22 mouse cellular contexts compared by ENCODE assay signal in the genomic region with DNA sequence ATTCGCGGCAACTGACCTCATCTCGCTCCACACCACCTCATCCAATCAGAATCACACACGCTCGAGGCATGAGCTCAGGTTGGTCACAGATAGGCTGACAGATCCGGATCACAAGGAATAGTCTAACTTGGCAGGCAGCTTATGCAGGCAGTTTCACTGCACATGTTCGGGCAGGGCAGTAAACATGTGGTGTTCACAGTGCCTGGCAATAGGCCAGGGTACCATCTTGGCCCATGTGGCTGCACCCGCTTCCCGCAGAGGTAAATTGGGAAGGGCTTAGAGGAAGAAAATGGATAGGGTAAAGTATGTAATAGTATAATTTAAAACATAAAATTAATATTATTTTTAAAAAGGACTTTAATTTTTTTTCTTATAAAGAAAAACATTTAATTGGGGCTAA.
DNase-seq lines count a peak whose midpoint lies in the region; ATAC-seq and TF ChIP-seq lines count a peak whose summit lies in the region.
"Had no signal": no experiment of that assay in that cellular context is flagged by ENCODE, and none has a peak within 500 bp of the region (broad histone marks: within the 10 kb centered on the region; RNA-seq: fewer than 3 reads in every experiment).

No protein-coding gene starts in this region.

- no peaks in the 10 kb centered on the region for H3K27me3 ChIP-seq in cerebellum, adult 2 months (ENCODE audit: control insufficient read depth, insufficient read depth, low read length)
- no peaks in the 10 kb centered on the region for H3K27me3 ChIP-seq in forebrain, embryonic 14.5 days (replicated peaks; ENCODE audit: control insufficient read depth, insufficient read depth, low read length)
- H3K27me3 ChIP-seq in forebrain, embryonic 11.5 days (ENCODE audit: control insufficient read depth, insufficient read depth, low read length) = no peaks in the 10 kb centered on the region
- H3K27me3 ChIP-seq: embryonic facial prominence, embryonic 12.5 days; heart, embryonic 15.5 days; hindbrain, embryonic 15.5 days had no signal

- H3K9me3 ChIP-seq in forebrain, embryonic 14.5 days (replicated peaks; ENCODE audit: control insufficient read depth, low read length) = no peaks in the 10 kb centered on the region
- no peaks in the 10 kb centered on the region for H3K9me3 ChIP-seq in forebrain, embryonic 11.5 days (ENCODE audit: control insufficient read depth, low read length)
- H3K9me3 ChIP-seq: embryonic facial prominence, embryonic 12.5 days; heart, embryonic 15.5 days; hindbrain, embryonic 10.5 days; hindbrain, embryonic 15.5 days had no signal

- peak; percentile 40; the same call in 1 of the 2 replicates for ATAC-seq in forebrain, embryonic 14.5 days
- ATAC-seq in forebrain, embryonic 11.5 days (replicated peaks; ENCODE audit: low FRiP score) = no peak
- ATAC-seq: forebrain, embryonic 16.5 days; inflammation-experienced regulatory T-cells, adult 6 months; intestine, postnatal 0 days had no signal

- no peak overlapping the region for H3K4me3 ChIP-seq in cerebellum, adult 2 months (replicated peaks; ENCODE audit: insufficient read depth, low read depth, low read length)
- H3K4me3 ChIP-seq in forebrain, embryonic 14.5 days (ENCODE audit: low read depth, low read length) = no peak overlapping the region
- H3K4me3 ChIP-seq in forebrain, embryonic 11.5 days (ENCODE audit: low read depth, low read length) = no peak overlapping the region
- H3K4me3 ChIP-seq: embryonic facial prominence, embryonic 12.5 days; heart, adult 2 months; heart, embryonic 15.5 days; hindbrain, embryonic 10.5 days; hindbrain, embryonic 15.5 days had no signal

- no peaks in the 10 kb centered on the region for H3K36me3 ChIP-seq in forebrain, embryonic 14.5 days (ENCODE audit: control insufficient read depth, insufficient read depth, low read length)
- no peaks in the 10 kb centered on the region for H3K36me3 ChIP-seq in forebrain, embryonic 11.5 days (ENCODE audit: control insufficient read depth, insufficient read depth, low read length)
- H3K36me3 ChIP-seq: embryonic facial prominence, embryonic 12.5 days; heart, embryonic 15.5 days; hindbrain, embryonic 10.5 days; hindbrain, embryonic 15.5 days had no signal

- no peak overlapping the region for H3K27ac ChIP-seq in cerebellum, adult 2 months (ENCODE audit: insufficient read depth, low read length)
- H3K27ac ChIP-seq in forebrain, embryonic 14.5 days (ENCODE audit: low read depth, low read length) = no peak overlapping the region
- H3K27ac ChIP-seq in forebrain, embryonic 11.5 days (ENCODE audit: low read depth, low read length) = no peak overlapping the region
- H3K27ac ChIP-seq: embryonic facial prominence, embryonic 12.5 days; heart, adult 2 months; heart, embryonic 15.5 days; hindbrain, embryonic 10.5 days; hindbrain, embryonic 15.5 days had no signal

- TF ChIP-seq CTCF in cerebellum, adult 2 months (IDR thresholded peaks at IDR 0.05; ENCODE audit: borderline replicate concordance, insufficient read depth, low read depth, low read length) = no peak

- H3K4me1 ChIP-seq in cerebellum, adult 2 months (ENCODE audit: control insufficient read depth, insufficient read depth, low read length) = no peaks in the 10 kb centered on the region
- H3K4me1 ChIP-seq in forebrain, embryonic 14.5 days (ENCODE audit: control insufficient read depth, insufficient read depth, low read length) = no peaks in the 10 kb centered on the region
- no peaks in the 10 kb centered on the region for H3K4me1 ChIP-seq in forebrain, embryonic 11.5 days (replicated peaks; ENCODE audit: control insufficient read depth, insufficient read depth, low read length)
- H3K4me1 ChIP-seq: embryonic facial prominence, embryonic 12.5 days; heart, embryonic 15.5 days; hindbrain, embryonic 10.5 days; hindbrain, embryonic 15.5 days had no signal

- no peak overlapping the region for H3K4me2 ChIP-seq in forebrain, embryonic 14.5 days (ENCODE audit: low read length)
- H3K4me2 ChIP-seq in forebrain, embryonic 11.5 days (ENCODE audit: low read depth, low read length, severe bottlenecking) = no peak overlapping the region
- H3K4me2 ChIP-seq: embryonic facial prominence, embryonic 12.5 days; heart, embryonic 11.5 days; heart, embryonic 15.5 days; hindbrain, embryonic 15.5 days had no signal

- peak; percentile 26 to 35 for DNase-seq in cerebellum, postnatal 14 days
- no peak for DNase-seq in cerebellum, adult 2 months
- DNase-seq in forebrain, embryonic 14.5 days (ENCODE audit: low spot score) = peak; percentile 58
- no peak for DNase-seq in forebrain, embryonic 11.5 days (ENCODE audit: low spot score)
- DNase-seq in ES-CJ7 (ENCODE audit: low read depth, low spot score) = peak; percentile 10
- DNase-seq in ZHBTc4 (ENCODE audit: low read depth, low spot score) = peak; percentile 7
- no peak for DNase-seq in frontal cortex, postnatal 14 days (ENCODE audit: low spot score in 2 of 2)
- DNase-seq in kidney, postnatal 4 days = no peak
- DNase-seq: adrenal gland, postnatal 10 days; cerebellum, adult 8-10 months; embryo, embryonic 11 days; gastrocnemius, postnatal 14 days; heart, adult 2 months; kidney, adult 8-10 months had no signal

- no peak overlapping the region for H3K9ac ChIP-seq in forebrain, embryonic 14.5 days (ENCODE audit: low read length)
- no peak overlapping the region for H3K9ac ChIP-seq in forebrain, embryonic 11.5 days (ENCODE audit: low read length)
- H3K9ac ChIP-seq: embryonic facial prominence, embryonic 12.5 days; heart, embryonic 15.5 days; hindbrain, embryonic 15.5 days had no signal

- 53% methylated on average over 9 of the region's 9 CpGs for WGBS in cerebellum, adult 2 months
- WGBS in forebrain, embryonic 14.5 days = 80% methylated on average over 9 of the region's 9 CpGs
- WGBS in forebrain, embryonic 11.5 days = 91% methylated on average over 9 of the region's 9 CpGs

- no peak for TF ChIP-seq POLR2A in cerebellum, adult 2 months (IDR thresholded peaks at IDR 0.05; ENCODE audit: borderline replicate concordance, insufficient read depth, low read length)

Comparison
In these comparisons a context has a peak if more than half of its experiments do, and no peak if none do; other contexts are left out.
1. DNase-seq: peak in cerebellum, postnatal 14 days (2 of 2), forebrain, embryonic 14.5 days (single experiment), ES-CJ7 (single experiment) and ZHBTc4 (single experiment); none in cerebellum, adult 2 months (0 of 2), forebrain, embryonic 11.5 days (single experiment), frontal cortex, postnatal 14 days (0 of 2) and kidney, postnatal 4 days (0 of 2).